Mouse (Mus musculus): ENCODE measurements around the gene Dek. TPM values are rescaled to one million over a fixed set of nuclear protein-coding genes. Genes with fewer than 3 reads are reported as not detected.
A peak's percentile ranks its signal among the peaks of the same experiment; 100 is the strongest.

Dek gene
- polyA plus RNA-seq, 1 experiment from 2014 or later, result 200 TPM

DNA sequence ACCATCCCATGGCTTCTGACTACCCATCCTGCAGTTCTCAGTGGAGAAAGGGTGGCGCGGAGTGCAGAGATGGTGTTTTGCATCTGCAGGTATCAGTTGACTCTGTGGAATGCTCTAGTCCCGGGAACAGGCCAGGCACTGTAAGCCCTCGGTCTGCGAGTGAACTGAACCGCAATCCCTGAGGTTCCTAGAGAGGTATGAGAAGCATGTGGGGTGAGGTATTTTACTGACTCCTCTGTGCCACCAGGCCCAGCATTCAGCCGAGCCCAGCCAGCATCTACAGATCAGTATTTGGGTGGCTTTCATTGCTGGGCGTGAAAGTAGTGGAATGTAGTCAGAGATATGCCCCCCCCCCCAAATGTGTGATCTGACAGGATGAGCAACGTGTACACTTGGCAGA, 39.9 kb upstream of the Dek start:
- Histone ChIP-seq H3K27me3 (ENCODE audit: control insufficient read depth, insufficient read depth, low read length) (no peaks in the 10 kb centered on the region), H3K9ac (ENCODE audit: low read depth, low read length) (no peak overlapping the region), H3K4me3 (ENCODE audit: low read depth, low read length) (no peak overlapping the region), H3K4me1 (ENCODE audit: control insufficient read depth, insufficient read depth, low read length) (peaks cover 50% of the 10 kb centered on the region), H3K36me3 (ENCODE audit: control insufficient read depth, insufficient read depth, low read length) (no peaks in the 10 kb centered on the region), H3K4me2 (peak overlapping the region; percentile 34; the same call in 1 of the 2 replicates), H3K27ac (ENCODE audit: low read depth, low read length) (peak overlapping the region; percentile 71), H3K9me3 (replicated peaks; ENCODE audit: control insufficient read depth, low read length) (no peaks in the 10 kb centered on the region)
- WGBS (ENCODE audit: insufficient replicate concordance), result 31% methylated on average over 9 of the region's 9 CpGs
- ATAC-seq (replicated peaks; ENCODE audit: insufficient number of reproducible peaks, low FRiP score, low TSS enrichment), result 0 out of 2 replicates have a peak, but pooled peaks have one; percentile 44

GRCm38 (mm10) chr13:47142764-47143163, 36.8 kb upstream of the Dek start:
- Histone ChIP-seq H3K9me3 (replicated peaks; ENCODE audit: control insufficient read depth, low read length) (0 out of 2 replicates have a peak, but pooled peaks cover 4% of the 10 kb centered on the region), H3K4me3 (ENCODE audit: low read depth, low read length) (no peak overlapping the region), H3K4me2 (no peak overlapping the region), H3K4me1 (ENCODE audit: control insufficient read depth, insufficient read depth, low read length) (peaks cover 40% of the 10 kb centered on the region), H3K36me3 (ENCODE audit: control insufficient read depth, insufficient read depth, low read length) (peaks cover 3% of the 10 kb centered on the region; the same call in 1 of the 2 replicates), H3K27ac (ENCODE audit: low read depth, low read length) (peak overlapping the region; percentile 37; the same call in 1 of the 2 replicates), H3K27me3 (ENCODE audit: control insufficient read depth, insufficient read depth, low read length) (no peaks in the 10 kb centered on the region), H3K9ac (ENCODE audit: low read depth, low read length) (no peak overlapping the region)
- 44% methylated on average over 6 of the region's 6 CpGs for WGBS (ENCODE audit: insufficient replicate concordance)
- ATAC-seq (replicated peaks; ENCODE audit: insufficient number of reproducible peaks, low FRiP score, low TSS enrichment), result no peak

DNA sequence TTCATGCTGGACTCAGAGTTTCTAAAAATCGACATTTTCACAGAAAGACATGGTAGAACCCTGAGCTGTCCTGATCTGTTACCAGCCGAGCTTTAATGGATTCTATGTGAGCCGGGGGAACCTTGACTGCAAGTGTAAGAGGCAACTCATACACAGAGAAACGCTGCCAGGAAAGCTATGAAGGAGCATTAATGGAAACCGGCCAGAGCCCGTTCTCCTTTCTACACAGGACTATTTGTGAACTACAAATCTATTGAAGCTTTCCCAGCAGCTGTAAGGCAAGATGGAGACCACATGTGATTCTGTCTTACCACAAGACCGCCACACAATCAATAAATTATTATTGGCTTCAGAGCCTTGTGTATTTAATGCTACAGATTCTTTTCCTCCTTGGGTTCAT, 29.7 kb upstream of the Dek start:
- no peak for ATAC-seq (replicated peaks; ENCODE audit: insufficient number of reproducible peaks, low FRiP score, low TSS enrichment)
- no peak overlapping the region for H3K4me3 ChIP-seq (ENCODE audit: low read depth, low read length)
- H3K36me3 ChIP-seq (ENCODE audit: control insufficient read depth, insufficient read depth, low read length), result peaks cover 3% of the 10 kb centered on the region; the same call in 1 of the 2 replicates
- no peak overlapping the region for H3K27ac ChIP-seq (ENCODE audit: low read depth, low read length)
- H3K9me3 ChIP-seq (replicated peaks; ENCODE audit: control insufficient read depth, low read length), result 0 out of 2 replicates have a peak, but pooled peaks cover 4% of the 10 kb centered on the region
- no peak overlapping the region for H3K4me2 ChIP-seq
- WGBS (ENCODE audit: insufficient replicate concordance), result 84% methylated on average over 7 of the region's 7 CpGs
- no peaks in the 10 kb centered on the region for H3K27me3 ChIP-seq (ENCODE audit: control insufficient read depth, insufficient read depth, low read length)
- no peaks in the 10 kb centered on the region for H3K4me1 ChIP-seq (ENCODE audit: control insufficient read depth, insufficient read depth, low read length)
- no peak overlapping the region for H3K9ac ChIP-seq (ENCODE audit: low read depth, low read length)

- Histone ChIP-seq H3K9me3 (replicated peaks; ENCODE audit: control insufficient read depth, low read length) (0 out of 2 replicates have a peak, but pooled peaks cover 4% of the 10 kb centered on the region), H3K4me1 (ENCODE audit: control insufficient read depth, insufficient read depth, low read length) (0 out of 2 replicates have a peak, but pooled peaks cover under 1% of the 10 kb centered on the region), H3K4me2 (no peak overlapping the region), H3K27me3 (ENCODE audit: control insufficient read depth, insufficient read depth, low read length) (no peaks in the 10 kb centered on the region), H3K36me3 (ENCODE audit: control insufficient read depth, insufficient read depth, low read length) (peaks cover 3% of the 10 kb centered on the region; the same call in 1 of the 2 replicates), H3K27ac (ENCODE audit: low read depth, low read length) (no peak overlapping the region), H3K4me3 (ENCODE audit: low read depth, low read length) (no peak overlapping the region), H3K9ac (ENCODE audit: low read depth, low read length) (no peak overlapping the region)
- 89% methylated on average over 7 of the region's 7 CpGs for WGBS (ENCODE audit: insufficient replicate concordance)
- ATAC-seq (replicated peaks; ENCODE audit: insufficient number of reproducible peaks, low FRiP score, low TSS enrichment), result no peak
Observed at GRCm38 (mm10) chr13:47134836-47135235, 28.8 kb upstream of the Dek start.

GRCm38 (mm10) chr13:47133058-47133457, 27.1 kb upstream of the Dek start:
- ATAC-seq (replicated peaks; ENCODE audit: insufficient number of reproducible peaks, low FRiP score, low TSS enrichment), result no peak
- Histone ChIP-seq H3K27ac (ENCODE audit: low read depth, low read length) (no peak overlapping the region), H3K36me3 (ENCODE audit: control insufficient read depth, insufficient read depth, low read length) (no peaks in the 10 kb centered on the region), H3K9me3 (replicated peaks; ENCODE audit: control insufficient read depth, low read length) (no peaks in the 10 kb centered on the region), H3K4me1 (ENCODE audit: control insufficient read depth, insufficient read depth, low read length) (peaks cover 6% of the 10 kb centered on the region; the same call in 1 of the 2 replicates), H3K4me2 (no peak overlapping the region), H3K4me3 (ENCODE audit: low read depth, low read length) (no peak overlapping the region), H3K9ac (ENCODE audit: low read depth, low read length) (no peak overlapping the region), H3K27me3 (ENCODE audit: control insufficient read depth, insufficient read depth, low read length) (no peaks in the 10 kb centered on the region)
- WGBS (ENCODE audit: insufficient replicate concordance), result 72% methylated on average over 8 of the region's 8 CpGs

- peak overlapping the region; percentile 17; the same call in 1 of the 2 replicates for H3K4me2 ChIP-seq
Observed at GRCm38 (mm10) chr13:47129090-47129489, 23.1 kb upstream of the Dek start.

GRCm38 (mm10) chr13:47125595-47125994, 19.6 kb upstream of the Dek start:
- no peak for ATAC-seq (replicated peaks; ENCODE audit: insufficient number of reproducible peaks, low FRiP score, low TSS enrichment)
- Histone ChIP-seq H3K36me3 (ENCODE audit: control insufficient read depth, insufficient read depth, low read length) (no peaks in the 10 kb centered on the region), H3K4me1 (ENCODE audit: control insufficient read depth, insufficient read depth, low read length) (peaks cover 21% of the 10 kb centered on the region), H3K9me3 (replicated peaks; ENCODE audit: control insufficient read depth, low read length) (no peaks in the 10 kb centered on the region), H3K27me3 (ENCODE audit: control insufficient read depth, insufficient read depth, low read length) (peaks cover 7% of the 10 kb centered on the region; the same call in 1 of the 2 replicates), H3K4me2 (no peak overlapping the region), H3K4me3 (ENCODE audit: low read depth, low read length) (no peak overlapping the region), H3K27ac (ENCODE audit: low read depth, low read length) (no peak overlapping the region), H3K9ac (ENCODE audit: low read depth, low read length) (no peak overlapping the region)
- 79% methylated on average over 5 of the region's 5 CpGs for WGBS (ENCODE audit: insufficient replicate concordance)

More at GRCm38 (mm10) chr13:47129090-47129489, 23.1 kb upstream of the Dek start:
- H3K4me3 ChIP-seq (ENCODE audit: low read depth, low read length), result no peak overlapping the region
- H3K9me3 ChIP-seq (replicated peaks; ENCODE audit: control insufficient read depth, low read length), result no peaks in the 10 kb centered on the region
- ATAC-seq (replicated peaks; ENCODE audit: insufficient number of reproducible peaks, low FRiP score, low TSS enrichment), result no peak
- H3K9ac ChIP-seq (ENCODE audit: low read depth, low read length), result no peak overlapping the region
- no peaks in the 10 kb centered on the region for H3K27me3 ChIP-seq (ENCODE audit: control insufficient read depth, insufficient read depth, low read length)
- peaks cover 15% of the 10 kb centered on the region for H3K4me1 ChIP-seq (ENCODE audit: control insufficient read depth, insufficient read depth, low read length)
- 41% methylated on average over 4 of the region's 4 CpGs for WGBS (ENCODE audit: insufficient replicate concordance)
- H3K27ac ChIP-seq (ENCODE audit: low read depth, low read length), result peak overlapping the region; percentile 70
- no peaks in the 10 kb centered on the region for H3K36me3 ChIP-seq (ENCODE audit: control insufficient read depth, insufficient read depth, low read length)

DNA sequence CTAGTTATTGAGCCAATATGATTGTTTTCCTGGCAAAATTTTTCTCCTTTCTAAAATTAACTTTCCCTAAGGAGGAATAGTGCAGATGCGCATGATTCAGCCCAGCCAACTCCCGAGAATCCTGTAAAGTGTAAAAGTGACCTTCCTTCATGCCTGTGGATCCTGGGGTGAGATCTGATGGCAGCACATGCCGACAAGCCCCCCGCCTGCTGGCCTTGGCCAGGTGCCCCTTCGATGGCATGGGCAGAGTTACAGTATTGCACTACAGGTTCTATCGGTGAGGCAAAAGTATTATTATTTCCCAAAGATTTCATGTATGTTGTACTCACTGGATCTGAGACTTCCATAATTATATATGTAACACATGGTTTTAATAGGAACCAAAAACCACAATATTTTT, 19.0 kb upstream of the Dek start:
- H3K4me1 ChIP-seq (ENCODE audit: control insufficient read depth, insufficient read depth, low read length), result peaks cover 21% of the 10 kb centered on the region
- peaks cover 7% of the 10 kb centered on the region; the same call in 1 of the 2 replicates for H3K27me3 ChIP-seq (ENCODE audit: control insufficient read depth, insufficient read depth, low read length)
- no peak overlapping the region for H3K4me2 ChIP-seq
- H3K9ac ChIP-seq (ENCODE audit: low read depth, low read length), result no peak overlapping the region
- H3K4me3 ChIP-seq (ENCODE audit: low read depth, low read length), result no peak overlapping the region
- H3K27ac ChIP-seq (ENCODE audit: low read depth, low read length), result no peak overlapping the region
- no peaks in the 10 kb centered on the region for H3K9me3 ChIP-seq (replicated peaks; ENCODE audit: control insufficient read depth, low read length)
- no peaks in the 10 kb centered on the region for H3K36me3 ChIP-seq (ENCODE audit: control insufficient read depth, insufficient read depth, low read length)
- WGBS (ENCODE audit: insufficient replicate concordance), result 71% methylated on average over 6 of the region's 6 CpGs
- no peak for ATAC-seq (replicated peaks; ENCODE audit: insufficient number of reproducible peaks, low FRiP score, low TSS enrichment)

DNA sequence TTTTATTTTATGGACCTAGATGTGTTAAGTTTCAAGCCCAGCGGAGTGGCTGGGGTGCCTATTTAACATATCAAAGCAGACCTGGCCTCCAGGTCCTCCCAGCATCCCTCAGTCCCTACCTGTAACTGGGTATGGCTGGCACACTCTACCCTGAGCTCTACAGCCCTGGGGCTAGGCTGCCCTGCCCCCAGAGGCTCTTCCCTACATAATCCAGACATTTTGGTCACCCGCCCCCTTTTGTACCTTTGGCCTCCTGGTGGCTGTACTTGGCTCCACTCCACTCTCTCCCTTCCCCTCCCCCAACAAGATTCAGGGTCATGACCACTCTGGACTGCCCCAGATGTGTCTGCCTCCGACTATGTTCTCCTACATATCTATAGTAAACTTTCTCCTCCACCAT, 18.4 kb upstream of the Dek start:
- Histone ChIP-seq H3K27ac (ENCODE audit: low read depth, low read length) (no peak overlapping the region), H3K9ac (ENCODE audit: low read depth, low read length) (no peak overlapping the region), H3K36me3 (ENCODE audit: control insufficient read depth, insufficient read depth, low read length) (no peaks in the 10 kb centered on the region), H3K4me1 (ENCODE audit: control insufficient read depth, insufficient read depth, low read length) (peaks cover 18% of the 10 kb centered on the region), H3K9me3 (replicated peaks; ENCODE audit: control insufficient read depth, low read length) (no peaks in the 10 kb centered on the region), H3K4me3 (ENCODE audit: low read depth, low read length) (no peak overlapping the region), H3K4me2 (no peak overlapping the region), H3K27me3 (ENCODE audit: control insufficient read depth, insufficient read depth, low read length) (peaks cover 7% of the 10 kb centered on the region; the same call in 1 of the 2 replicates)
- 32% methylated on average over 3 of the region's 3 CpGs for WGBS (ENCODE audit: insufficient replicate concordance)
- ATAC-seq (replicated peaks; ENCODE audit: insufficient number of reproducible peaks, low FRiP score, low TSS enrichment), result no peak
